Mouse (Mus musculus) frontal cortex, postnatal 25 days (tissue): Measurements from ENCODE around the gene Kif11.
A peak's percentile ranks its signal among the peaks of the same experiment; 100 is the strongest.

Experiments
- DNase-seq, 2 experiments: peaks; one replicate each; pipeline ENCODE4 v3.0.0; 2022; ENCODE audit warnings: low spot score in 2 of 2

Gene Kif11

DNA sequence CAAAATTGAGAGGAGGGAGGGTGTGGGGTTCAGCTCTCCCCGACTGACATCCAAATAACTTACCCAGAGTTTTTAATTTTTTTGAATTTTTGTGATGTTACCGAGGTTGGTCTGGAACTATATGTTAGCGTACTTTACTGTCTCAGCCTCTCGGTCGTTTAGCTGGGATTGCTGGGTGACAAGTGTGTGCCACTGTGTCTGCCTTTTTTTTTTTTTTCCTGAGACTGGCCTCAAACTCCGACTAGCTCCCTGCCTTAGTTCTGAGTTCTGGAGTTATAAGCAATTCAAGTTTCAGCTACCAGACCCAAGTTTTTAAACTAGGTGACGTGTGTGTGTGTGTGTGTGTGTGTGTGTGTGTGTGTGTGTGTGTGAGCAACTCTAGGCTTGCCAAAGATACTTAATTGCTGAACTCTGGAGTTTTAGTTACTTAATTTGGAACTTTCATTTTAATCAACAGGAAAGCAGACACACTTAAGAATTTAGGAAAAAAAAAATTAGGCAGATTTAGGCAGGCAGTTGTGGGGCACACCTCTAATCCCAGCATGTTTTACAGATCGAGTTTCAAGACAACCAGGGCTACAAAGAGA is 1.3 kb downstream of the Kif11 start:
- DNase-seq = no peak

DNA sequence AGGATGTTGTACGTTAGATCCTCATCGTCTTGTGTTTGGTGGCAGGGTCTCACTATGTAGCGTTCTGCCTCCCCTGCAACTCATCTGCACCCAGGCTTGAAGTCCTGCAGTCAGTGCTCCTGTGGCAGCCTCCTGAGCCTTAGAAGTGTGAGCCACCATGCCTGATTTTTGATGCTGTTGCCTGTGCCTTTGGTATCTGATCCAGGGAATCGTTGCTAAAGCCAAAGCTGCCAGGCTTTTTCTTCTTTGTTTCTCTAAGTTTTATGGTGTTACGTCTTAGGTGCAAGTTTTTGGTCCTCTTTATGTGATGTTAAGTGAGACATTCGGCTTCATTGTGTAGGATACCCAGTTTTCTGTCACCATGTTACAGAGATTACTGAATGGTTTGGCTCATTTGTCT is 2.6 kb downstream of the Kif11 start:
- no peak for DNase-seq

DNA sequence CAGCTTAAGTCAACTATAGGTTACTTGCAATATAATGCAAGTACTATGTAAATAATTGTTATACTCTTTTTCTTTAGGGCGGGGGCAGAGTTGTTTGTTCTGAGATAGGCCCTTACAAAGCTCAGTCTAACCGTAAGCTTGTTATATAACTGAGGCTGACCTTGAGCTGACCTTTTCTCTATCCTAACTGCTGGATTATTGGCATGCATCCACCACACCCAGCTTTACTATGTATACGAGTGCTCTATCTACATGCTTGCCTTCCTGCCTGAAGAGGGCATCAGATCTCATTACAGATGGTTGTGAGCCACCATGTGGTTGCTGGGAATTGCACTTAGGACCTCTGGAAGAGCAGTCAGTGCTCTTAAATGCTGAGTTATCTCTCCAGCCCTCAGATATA is 9.9 kb downstream of the Kif11 start:
- DNase-seq = no peak

DNA sequence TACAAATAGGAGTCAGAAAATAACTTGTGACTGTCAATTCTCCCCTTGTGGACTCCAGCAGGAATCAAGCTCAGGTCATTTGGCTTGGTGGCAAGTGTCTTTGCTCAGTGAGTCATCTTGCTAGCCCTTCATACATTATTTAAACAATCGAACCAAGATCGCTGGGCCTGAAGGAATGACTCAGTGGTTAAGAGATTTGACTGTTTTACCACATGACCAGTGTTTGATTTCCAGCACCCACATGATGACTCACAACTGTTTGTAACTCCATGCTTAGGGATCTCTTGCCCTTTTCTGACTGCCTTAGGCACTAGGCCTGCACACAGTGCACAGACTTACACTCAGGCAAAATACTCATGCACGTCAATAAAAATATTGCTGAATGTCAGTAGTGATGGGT is 15.7 kb downstream of the Kif11 start:
- DNase-seq = no peak

DNA sequence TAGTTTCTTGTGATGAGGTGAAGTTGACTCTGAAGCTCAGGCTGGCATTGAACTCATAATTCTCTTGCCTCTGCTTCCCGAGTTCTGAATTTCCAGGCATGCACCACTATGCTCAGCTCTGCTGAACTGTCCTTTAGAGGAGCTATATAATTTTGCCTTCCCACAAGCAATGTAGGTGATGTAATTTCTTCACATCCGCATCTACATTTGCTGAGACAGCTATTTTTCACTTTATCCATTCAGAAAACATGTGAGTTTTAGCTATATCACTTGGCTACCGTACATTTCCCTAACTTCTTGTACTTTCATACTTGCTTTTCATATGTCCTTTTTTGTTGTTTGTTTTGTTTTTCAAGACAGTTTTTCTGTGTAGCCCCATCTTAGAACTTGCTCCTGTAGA is 20.1 kb downstream of the Kif11 start:
- no peak for DNase-seq

DNA sequence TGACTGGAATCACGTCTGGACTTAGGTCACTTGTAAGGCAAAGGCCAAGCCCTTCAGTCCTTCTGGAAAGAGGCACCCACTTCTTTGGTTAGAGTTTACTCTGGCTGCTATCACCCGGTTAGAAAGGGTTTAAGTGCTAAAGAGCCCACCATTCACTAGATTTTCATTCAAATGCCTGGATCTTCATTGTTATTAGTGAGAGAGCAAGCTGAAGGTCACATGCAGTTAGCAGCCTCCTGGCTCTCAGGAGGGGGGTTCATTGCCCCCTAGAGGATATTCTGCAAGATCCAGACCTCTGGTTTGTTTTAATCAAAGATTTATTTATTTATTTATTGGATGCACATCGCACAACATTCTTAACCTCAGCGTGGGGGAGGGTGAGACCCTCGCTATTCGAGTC is 24.7 kb downstream of the Kif11 start:
- no peak for DNase-seq

DNA sequence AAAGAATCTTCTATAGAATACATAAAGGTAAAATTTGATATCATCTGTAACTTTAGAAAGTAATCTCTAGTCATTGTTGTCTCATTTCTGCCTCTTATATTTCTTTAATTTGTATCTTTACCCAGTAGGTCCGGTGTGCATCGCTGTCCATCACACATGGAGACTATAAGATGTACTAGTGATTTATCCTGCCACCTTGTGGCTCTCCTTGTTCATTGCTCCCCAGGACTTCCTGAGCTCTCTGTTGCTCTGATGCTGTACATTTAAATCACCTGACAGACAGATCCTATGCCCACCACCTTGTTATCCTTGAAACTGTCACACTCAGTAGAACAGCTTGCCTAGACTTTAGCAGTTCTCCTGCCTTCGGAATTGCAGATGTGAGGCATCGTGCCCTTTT is 42.1 kb downstream of the Kif11 start:
- DNase-seq = peak; percentile 10 to 17

DNA sequence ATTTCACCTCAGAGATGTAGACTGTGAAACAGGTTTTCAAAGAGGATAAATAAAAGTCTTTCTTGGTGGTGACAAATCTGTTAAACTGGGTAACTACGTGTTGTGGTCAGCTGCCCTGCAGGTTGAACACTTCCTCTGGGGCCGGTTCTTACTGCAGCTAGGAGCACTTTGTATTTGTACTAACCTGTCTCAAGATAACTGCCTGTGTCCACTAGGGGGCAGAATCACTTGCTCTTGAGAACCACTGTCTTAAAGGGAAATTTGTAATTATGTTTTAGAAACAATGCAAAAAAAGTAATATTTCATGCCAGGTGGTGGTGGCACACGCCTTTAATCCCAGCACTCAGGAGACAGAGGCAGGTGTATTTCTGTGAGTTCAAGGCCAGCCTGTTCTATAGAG is 43.4 kb downstream of the Kif11 start:
- DNase-seq = peak in 1 of 2 experiments; percentile 22

DNA sequence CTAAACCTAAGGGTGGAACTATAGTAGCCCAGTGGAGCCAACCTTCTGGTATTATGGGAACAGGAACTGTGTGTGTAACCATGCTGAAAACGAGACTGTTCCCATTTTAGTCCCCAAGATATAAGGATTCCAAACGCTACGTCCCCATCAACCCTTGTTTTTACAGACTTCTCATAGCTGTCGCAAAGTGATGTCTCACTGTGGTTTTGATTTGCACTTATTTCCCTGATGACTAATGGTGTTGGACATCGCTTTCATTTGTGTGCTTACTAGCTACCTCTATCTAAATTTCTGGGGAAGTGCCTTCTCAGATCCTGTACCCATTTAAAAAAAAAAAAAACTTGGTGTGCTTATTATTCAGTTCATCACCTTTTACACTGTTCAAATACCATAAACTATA is 52.4 kb downstream of the Kif11 start:
- DNase-seq = no peak

DNA sequence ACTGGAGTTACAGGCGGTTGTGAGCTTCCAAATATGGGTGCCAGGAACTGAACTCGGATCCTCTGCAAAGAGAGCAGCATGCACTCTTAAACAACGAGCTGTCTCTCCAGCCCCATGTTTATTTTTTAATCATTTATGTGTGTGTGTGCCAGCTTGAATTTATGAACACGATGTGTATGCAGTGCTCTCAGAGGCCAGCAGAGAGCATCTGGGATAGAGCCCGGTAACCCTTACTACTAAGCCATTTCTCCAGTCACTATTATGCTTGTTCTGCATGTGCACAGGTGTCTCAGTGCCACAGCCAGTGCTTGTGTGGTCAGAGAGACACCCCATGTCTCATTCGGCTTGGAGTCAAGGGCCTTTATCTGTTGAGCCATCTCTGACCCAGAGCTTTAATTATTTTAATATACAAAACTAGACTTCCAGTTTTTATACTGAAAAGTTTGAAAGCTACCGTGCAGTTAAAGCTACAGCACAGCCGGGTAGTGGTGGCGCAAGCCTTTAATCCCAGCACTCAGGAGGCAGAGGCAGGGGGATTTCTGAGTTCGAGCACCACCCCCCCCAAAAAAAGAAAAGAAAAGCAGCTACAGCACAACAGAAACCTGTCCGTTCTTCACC is 55.0 kb downstream of the Kif11 start:
- no peak for DNase-seq

DNA sequence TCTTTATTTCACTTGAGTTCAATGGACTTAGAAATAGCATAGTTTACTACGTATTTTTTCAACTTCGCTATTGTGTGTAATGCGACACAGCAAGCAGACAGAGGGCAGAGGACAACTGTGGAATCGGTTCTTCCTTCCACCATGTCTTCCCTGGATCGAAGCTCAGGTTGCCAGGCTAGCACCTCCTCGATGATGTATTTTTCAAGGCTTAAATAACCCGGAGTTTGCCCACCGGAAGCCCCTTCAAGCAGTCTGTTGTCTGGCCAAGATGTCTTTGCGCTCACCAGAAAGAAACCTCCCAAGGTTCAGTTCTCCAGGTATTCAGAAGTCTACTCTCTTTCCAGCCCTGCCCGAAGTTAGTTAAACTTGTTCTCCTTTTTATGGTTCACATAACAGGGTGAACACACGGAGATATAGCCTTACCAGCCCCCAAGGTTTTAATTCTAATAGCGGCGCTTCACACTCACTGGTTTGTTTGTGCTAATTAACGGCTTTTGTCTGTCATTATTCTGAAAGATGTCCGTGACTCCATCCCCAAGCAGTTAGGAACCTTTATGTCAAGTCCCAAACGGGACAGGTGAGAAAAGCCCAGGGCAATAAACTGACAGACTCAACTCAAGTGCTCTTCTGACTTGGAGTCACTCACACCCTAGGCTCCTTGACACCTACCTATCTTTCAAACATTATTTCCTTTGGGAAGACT is 56.8 kb downstream of the Kif11 start:
- no peak for DNase-seq

DNA sequence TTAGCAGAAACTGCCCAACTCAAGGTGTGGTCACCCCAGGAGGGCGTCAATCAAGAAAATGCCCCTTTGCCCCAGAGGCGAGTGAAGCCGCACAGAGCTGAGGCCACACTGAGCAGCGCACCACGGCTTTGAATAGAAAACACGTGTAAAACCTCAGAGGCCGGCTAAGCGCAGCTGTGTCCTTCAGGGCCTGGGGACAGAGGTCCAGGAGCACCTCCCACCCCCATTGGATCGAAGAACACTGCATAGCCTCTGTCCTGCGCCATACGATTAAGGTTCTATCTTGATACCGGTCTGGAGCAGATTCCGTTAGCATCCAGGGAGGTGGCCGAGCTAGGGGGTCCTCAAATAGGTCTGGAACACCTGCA is 57.7 kb downstream of the Kif11 start:
- DNase-seq = peak in 1 of 2 experiments; percentile 4

DNA sequence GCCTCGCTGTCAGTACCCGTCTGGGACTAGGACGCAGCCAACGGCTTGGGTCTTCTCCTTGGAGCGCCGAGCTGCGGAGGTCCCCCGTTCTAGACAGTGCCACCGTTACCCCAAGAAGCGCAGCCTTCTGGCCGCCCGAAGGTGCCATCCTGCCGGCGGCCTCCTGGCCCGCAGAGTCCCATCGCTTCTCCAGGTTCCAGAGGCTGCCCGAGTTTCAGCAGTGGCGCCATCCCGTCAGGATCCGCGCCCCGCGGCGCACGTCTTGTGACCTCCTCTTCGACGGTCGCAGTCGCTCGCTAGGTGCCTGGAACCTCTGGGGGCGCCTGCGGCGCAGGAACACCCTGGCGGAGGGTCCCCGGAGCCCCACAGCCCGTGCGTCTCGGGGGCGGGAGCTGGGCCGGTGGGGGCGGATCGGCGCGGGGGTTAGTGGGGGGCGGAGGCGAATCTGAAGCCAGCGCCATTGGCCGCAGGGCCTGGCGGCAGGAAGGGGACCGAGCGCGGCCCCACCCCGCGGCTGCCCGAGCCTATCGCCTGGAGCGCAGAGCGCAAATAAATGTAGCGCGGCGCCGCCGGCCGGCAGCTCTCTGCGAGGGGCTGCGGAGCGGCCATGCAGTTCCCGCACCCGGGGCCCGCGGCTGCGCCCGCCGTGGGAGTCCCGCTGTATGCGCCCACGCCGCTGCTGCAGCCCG is 58.2 kb downstream of the Kif11 start, which contains the start of gene Hhex:
TSS of gene Hhex (plus strand) at position 548 of the 689 bp plus-strand sequence.
- DNase-seq = peak; percentile 9 to 13

DNA sequence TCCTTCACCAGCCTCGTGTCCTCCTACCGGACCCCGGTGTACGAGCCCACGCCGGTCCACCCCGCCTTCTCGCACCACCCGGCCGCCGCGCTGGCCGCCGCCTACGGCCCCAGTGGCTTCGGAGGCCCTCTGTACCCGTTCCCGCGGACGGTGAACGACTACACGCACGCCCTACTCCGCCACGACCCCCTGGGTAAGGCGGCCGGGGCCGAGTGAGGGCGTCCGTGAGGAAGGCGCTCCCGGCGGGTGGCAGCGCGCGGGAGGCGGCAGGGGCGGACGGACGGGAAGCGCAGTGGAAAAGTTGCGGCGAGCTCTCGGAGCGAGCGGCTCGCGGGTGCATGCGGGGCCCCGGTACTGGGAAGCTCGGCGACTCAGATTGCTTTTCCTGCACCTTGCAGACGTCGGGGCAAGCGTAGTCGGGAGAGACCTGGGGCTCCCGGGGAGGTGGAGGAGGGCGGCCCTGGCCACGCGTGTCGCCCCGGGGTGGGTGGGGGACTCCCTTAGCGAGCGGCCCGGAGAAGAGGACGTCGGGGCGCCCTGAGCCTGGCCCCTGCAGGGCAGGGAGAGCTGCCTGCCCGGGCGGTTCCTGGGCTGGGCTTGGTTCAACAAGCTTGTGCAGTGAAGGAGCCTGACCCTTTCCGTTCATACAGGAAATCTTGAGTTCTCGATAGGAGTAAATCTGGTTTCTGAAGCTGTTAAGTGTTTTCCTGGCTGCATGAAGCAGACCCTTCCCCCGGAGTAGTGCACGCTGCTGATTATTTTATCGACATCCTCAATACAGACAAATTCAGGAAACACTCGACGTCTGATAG is 59.0 kb downstream of the Kif11 start:
- DNase-seq = no peak

DNA sequence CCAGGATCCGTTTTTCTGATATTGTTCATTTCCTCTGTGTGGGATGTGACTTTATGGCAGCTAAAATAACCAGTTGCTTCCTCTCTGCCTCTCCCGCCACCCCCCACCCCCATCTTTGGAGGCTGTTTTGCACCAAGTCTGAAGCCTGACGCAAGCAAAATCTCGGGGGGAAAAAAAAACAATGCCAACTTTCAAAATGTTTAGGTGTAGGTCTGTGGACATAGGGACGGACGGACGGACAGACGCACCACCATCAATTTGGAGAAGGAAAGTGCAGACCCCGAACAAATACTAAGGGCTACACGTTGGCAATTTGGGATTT is 59.6 kb downstream of the Kif11 start:
- DNase-seq = no peak

DNA sequence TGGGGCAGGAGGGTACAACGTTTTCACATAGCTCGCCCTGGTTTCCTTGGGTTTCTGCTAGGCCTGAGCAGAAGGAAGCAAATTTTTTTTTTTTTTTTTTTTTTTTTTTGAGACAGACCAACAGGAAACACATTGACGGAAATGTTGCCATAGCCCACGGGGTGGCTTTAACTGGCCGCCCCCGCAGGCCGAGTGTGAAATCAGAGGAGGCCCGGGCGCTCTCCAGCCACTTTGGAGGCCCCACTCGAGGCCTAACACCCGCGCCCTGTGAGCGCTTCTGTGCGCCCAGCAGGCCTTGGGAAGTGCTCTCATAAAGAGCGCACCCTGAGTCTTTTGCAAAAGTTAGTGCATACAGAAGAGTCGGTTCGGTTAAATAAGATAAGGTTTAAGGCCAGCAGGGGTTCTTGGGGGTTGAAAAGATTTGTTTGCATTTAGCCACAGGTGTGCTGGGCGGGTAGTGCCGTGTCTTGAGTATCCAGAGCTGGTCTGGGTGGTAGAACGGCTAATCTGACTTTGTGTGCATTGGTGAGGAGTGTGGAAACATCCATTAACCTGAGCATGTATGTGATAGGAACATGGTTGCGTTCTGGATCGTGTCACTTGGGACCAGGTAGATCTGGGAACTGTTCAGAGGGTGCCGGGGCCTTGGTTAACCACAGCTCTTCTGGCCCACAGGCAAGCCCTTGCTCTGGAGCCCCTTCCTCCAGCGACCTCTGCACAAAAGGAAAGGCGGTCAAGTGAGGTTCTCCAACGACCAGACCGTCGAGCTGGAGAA is 60.5 kb downstream of the Kif11 start:
- DNase-seq = no peak

DNA sequence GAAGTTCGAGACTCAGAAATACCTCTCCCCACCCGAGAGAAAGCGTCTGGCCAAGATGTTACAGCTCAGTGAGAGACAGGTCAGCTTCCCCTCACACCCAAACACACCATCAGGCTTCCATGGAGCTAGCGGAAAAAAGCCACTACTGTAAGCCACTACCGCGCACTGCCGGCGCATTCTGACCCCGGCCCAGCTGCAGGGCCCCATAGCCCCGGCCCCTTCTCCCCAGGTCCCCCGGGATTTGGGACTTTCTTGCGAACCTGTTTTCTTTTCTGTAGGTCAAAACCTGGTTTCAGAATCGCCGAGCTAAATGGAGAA is 61.0 kb downstream of the Kif11 start:
- DNase-seq = no peak

DNA sequence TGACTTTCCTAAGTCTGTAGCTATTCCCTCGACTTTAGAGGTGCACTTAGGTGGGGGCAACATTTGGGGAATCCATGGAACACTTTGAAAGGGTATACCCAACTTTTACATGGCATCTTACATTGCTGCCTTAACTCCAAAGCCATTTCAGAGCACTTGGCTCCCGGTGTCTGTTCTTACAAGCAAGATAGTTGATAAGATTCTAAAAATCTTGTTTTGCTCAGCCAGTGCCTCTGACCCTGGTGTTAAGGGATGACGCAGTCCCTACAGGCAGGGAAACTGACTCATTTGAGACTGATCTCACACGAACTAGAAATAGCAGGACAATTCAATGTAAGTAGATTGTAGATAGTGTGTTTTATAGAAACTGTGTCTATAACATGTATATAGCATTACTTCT is 64.0 kb downstream of the Kif11 start:
- no peak for DNase-seq

DNA sequence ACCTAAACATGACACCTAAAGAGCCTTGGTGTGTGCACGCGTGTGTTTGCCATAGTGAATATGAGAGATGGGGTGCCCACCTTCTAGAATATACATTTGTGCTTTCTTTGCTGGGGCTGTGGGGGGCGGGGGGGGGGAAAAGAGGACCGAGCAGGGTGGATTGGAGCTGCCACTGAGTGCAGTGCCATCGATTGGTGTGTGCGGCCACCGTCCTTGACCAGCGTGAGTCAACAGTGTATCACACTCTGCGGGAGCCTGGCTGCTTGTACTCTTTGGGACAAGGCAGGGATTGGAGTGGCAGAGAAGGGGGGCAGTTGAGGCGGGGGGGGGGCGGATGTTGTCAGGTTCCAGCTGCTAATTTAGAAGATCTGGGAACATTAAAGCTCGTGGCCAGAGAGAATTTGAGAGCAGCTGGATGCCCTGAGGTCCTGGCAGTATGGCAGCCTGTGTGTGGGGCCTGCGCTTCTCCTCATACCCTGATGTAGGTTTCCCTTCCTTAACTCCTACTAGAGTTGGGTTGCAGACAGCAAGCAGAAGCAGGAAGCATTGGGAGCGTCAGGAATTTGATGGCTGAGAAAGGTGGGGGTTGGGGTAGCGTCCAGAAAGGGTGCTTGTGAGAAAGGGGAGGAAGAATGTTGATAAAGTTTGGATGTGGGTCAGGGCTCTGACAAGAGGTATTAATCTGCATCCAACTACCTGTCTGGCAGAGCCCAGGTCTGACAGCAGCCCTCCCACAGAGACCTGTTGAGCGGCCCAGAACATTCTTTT is 64.7 kb downstream of the Kif11 start:
- no peak for DNase-seq

DNA sequence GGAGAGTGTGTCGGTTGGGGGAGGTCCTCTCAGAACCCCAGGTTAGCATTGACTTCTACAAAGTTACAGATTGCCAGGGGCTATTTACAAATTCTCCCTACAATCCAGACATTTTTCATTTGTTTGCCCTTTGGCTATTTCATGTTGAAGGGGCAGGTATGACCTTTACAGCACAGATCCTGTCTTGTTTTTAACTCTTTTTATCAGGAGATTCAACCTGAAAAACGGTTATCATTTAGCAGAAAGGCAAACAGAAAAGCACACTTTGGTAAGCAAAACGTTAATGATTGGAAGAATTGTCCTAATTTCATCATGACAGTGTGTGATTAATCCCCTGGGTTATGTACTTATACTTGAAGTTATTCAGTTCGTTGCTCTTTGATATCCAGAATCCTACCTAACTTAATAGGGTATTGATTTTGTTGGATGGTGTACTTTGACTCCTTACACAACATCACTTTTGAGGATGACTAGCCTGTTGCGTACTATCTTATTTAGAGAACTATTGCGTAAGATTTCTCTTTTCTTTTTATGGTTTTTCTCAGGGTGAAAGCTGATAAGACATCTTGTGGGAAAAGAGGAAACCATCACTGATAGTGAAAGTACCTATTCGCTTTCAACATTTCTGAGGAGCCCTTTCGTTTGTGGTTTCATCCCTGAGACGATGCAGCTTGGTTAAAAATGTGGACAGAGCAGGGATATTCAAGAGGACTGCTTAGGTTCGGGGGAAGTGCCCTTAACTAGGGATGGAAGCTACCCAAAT is 66.5 kb downstream of the Kif11 start:
- no peak for DNase-seq
